Mouse (Mus musculus) urinary bladder, adult 2 months (tissue): ENCODE results near the gene Ext2. TPM values are rescaled to one million over a fixed set of nuclear protein-coding genes. Genes with fewer than 3 reads are reported as not detected.

Source experiments
- DNase-seq: peaks from one replicate; pipeline ENCODE4 v3.0.0; 2022; ENCODE audit warnings: low spot score
- polyA plus RNA-seq: library from polyadenylated mRNA; depleted of rRNA; stranded (reverse); fragments of >200 nt; gene quantifications from 2 replicates; pipeline ENCODE4 v1.2.3, GENCODE M21; 2012

Gene Ext2
- polyA plus RNA-seq, 1 experiment = 35.4 TPM

GRCm38 (mm10) chr2:93739044-93739569 lies 83.3 kb downstream of the Ext2 start:
- DNase-seq = no peak

GRCm38 (mm10) chr2:93737146-93737545 lies 85.2 kb downstream of the Ext2 start:
- DNase-seq = no peak

GRCm38 (mm10) chr2:93732658-93733057 lies 89.7 kb downstream of the Ext2 start:
- no peak for DNase-seq

- DNase-seq = no peak
Measured at GRCm38 (mm10) chr2:93729585-93729984, 92.8 kb downstream of the Ext2 start.

- DNase-seq = no peak
Measured at GRCm38 (mm10) chr2:93723138-93723744, 99.1 kb downstream of the Ext2 start.

- DNase-seq = no peak
Measured at GRCm38 (mm10) chr2:93720956-93721355, 101.4 kb downstream of the Ext2 start.

GRCm38 (mm10) chr2:93719792-93720675 lies 102.3 kb downstream of the Ext2 start:
- DNase-seq = no peak

- DNase-seq = no peak
Measured at GRCm38 (mm10) chr2:93713267-93713666, 109.1 kb downstream of the Ext2 start.

- DNase-seq = no peak
Measured at GRCm38 (mm10) chr2:93711460-93711859, 110.9 kb downstream of the Ext2 start.

GRCm38 (mm10) chr2:93709696-93710095 lies 112.7 kb downstream of the Ext2 start:
- no peak for DNase-seq

GRCm38 (mm10) chr2:93709241-93709640 lies 113.1 kb downstream of the Ext2 start:
- no peak for DNase-seq

GRCm38 (mm10) chr2:93706825-93707224 lies 115.5 kb downstream of the Ext2 start:
- DNase-seq = no peak

GRCm38 (mm10) chr2:93706407-93706806 lies 116.0 kb downstream of the Ext2 start:
- DNase-seq = no peak

GRCm38 (mm10) chr2:93704195-93704594 lies 118.2 kb downstream of the Ext2 start:
- DNase-seq = no peak

GRCm38 (mm10) chr2:93702936-93703926 lies 119.1 kb downstream of the Ext2 start:
- DNase-seq = no peak

GRCm38 (mm10) chr2:93699346-93699745 lies 123.0 kb downstream of the Ext2 start:
- no peak for DNase-seq

GRCm38 (mm10) chr2:93696181-93696641 lies 126.2 kb downstream of the Ext2 start:
- no peak for DNase-seq

GRCm38 (mm10) chr2:93693101-93693500 lies 129.3 kb downstream of the Ext2 start:
- DNase-seq = no peak

- DNase-seq = no peak
Measured at GRCm38 (mm10) chr2:93690064-93690930, 132.1 kb downstream of the Ext2 start.

- DNase-seq = no peak
Measured at GRCm38 (mm10) chr2:93683674-93684073, 138.7 kb downstream of the Ext2 start.
